Mouse (Mus musculus) megakaryocyte-erythroid progenitor cell, adult 5 weeks (primary cell): ENCODE results near the gene Zfp692. TPM values are rescaled to one million over a fixed set of nuclear protein-coding genes. Genes with fewer than 3 reads are reported as not detected.

Source experiments
- polyA plus RNA-seq: library from polyadenylated mRNA; stranded (reverse); fragments of >175 nt; gene quantifications from 2 replicates; pipeline ENCODE4 v1.2.3, GENCODE M21; 2012

Gene Zfp692
- polyA plus RNA-seq = 21.9 and 27.0 TPM in 2 replicates

GRCm38 (mm10) chr11:58306860-58307308 lies at the start of gene Zfp692:
Gene Zfp692, plus strand, starts transcription at chr11:58307069.

GRCm38 (mm10) chr11:58274572-58274971 lies 32.3 kb upstream of the Zfp692 start, which contains the start of gene 4930438A08Rik:
Gene 4930438A08Rik, plus strand, starts transcription at chr11:58274799.

GRCm38 (mm10) chr11:58330276-58331148 lies 23.6 kb downstream of the Zfp692 start, which contains the start of the genes Zfp672 and Sh3bp5l:
Gene Zfp672, minus strand, starts transcription at chr11:58330339.
Gene Sh3bp5l, plus strand, starts transcription at chr11:58330724.

Other genes with a start within 250 kb of the Zfp692 start
- gene Gm12248, start 213.9 kb upstream of the Zfp692 start, polyA plus RNA-seq = not detected in 2 replicates
- gene Cnot8, start 202.9 kb upstream of the Zfp692 start, polyA plus RNA-seq = 5.4 and 6.3 TPM in 2 replicates
- gene Gemin5, start 138.5 kb upstream of the Zfp692 start, polyA plus RNA-seq = 9.0 and 9.5 TPM in 2 replicates
- 16.1 and 17.4 TPM in 2 replicates for gene Mrpl22, start 135.4 kb upstream of the Zfp692 start, polyA plus RNA-seq
- gene Igtp, start 107.5 kb upstream of the Zfp692 start, polyA plus RNA-seq = 1.1 and 2.1 TPM in 2 replicates
- gene Irgm2, start 107.5 kb upstream of the Zfp692 start, polyA plus RNA-seq = 0.13 and 0.37 TPM in 2 replicates
- 1.3 and 1.8 TPM in 2 replicates for gene 4930438A08Rik, start 32.3 kb upstream of the Zfp692 start, polyA plus RNA-seq
- gene Zfp672, start 23.3 kb downstream of the Zfp692 start, polyA plus RNA-seq = 7.8 and 11.3 TPM in 2 replicates
- gene Sh3bp5l, start 23.7 kb downstream of the Zfp692 start, polyA plus RNA-seq = 18.6 and 19.5 TPM in 2 replicates
- gene Lypd8, start 72.0 kb downstream of the Zfp692 start, polyA plus RNA-seq = not detected in 2 replicates
- gene 1810065E05Rik, start 114.0 kb downstream of the Zfp692 start, polyA plus RNA-seq = not detected in 2 replicates
- not detected in 2 replicates for gene Gm12253, start 125.5 kb downstream of the Zfp692 start, polyA plus RNA-seq
- not detected in 2 replicates for gene Lypd9, start 145.9 kb downstream of the Zfp692 start, polyA plus RNA-seq
- gene Olfr30, start 155.2 kb downstream of the Zfp692 start, polyA plus RNA-seq = not detected in 2 replicates
- not detected in 2 replicates for gene Olfr332, start 185.5 kb downstream of the Zfp692 start, polyA plus RNA-seq
- gene Olfr331, start 195.5 kb downstream of the Zfp692 start, polyA plus RNA-seq = not detected in 2 replicates
- not detected in 2 replicates for gene Olfr330, start 227.8 kb downstream of the Zfp692 start, polyA plus RNA-seq
- not detected in 2 replicates for gene Olfr329-ps, start 239.4 kb downstream of the Zfp692 start, polyA plus RNA-seq
- not detected in 2 replicates for gene Olfr328, start 248.6 kb downstream of the Zfp692 start, polyA plus RNA-seq